Mouse (Mus musculus) T-cell, adult 2 months (primary cell): ENCODE data around the gene Mon2.
A peak's percentile ranks its signal among the peaks of the same experiment; 100 is the strongest.

Experiments used
- DNase-seq: peaks from one replicate; pipeline ENCODE4 v3.0.0; 2022; ENCODE audit warnings: low spot score

Mon2 gene

GRCm38 (mm10) chr10:123076245-123077023, at the start of gene Mon2:
TSS of gene Mon2 (minus strand) at chr10:123076505.
- DNase-seq = peak; percentile 96

GRCm38 (mm10) chr10:123120666-123121392, 44.5 kb upstream of the Mon2 start:
- no peak for DNase-seq

- no peak for DNase-seq
Measured at GRCm38 (mm10) chr10:123116861-123117260, 40.6 kb upstream of the Mon2 start.

GRCm38 (mm10) chr10:123113466-123113865, 37.2 kb upstream of the Mon2 start:
- DNase-seq = no peak

- DNase-seq = no peak
Measured at GRCm38 (mm10) chr10:123112787-123113168, 36.5 kb upstream of the Mon2 start.

- DNase-seq = no peak
Measured at GRCm38 (mm10) chr10:123112056-123112786, 35.9 kb upstream of the Mon2 start.

- no peak for DNase-seq
Measured at GRCm38 (mm10) chr10:123110548-123110947, 34.2 kb upstream of the Mon2 start.

- DNase-seq = no peak
Measured at GRCm38 (mm10) chr10:123108527-123108926, 32.2 kb upstream of the Mon2 start.

- DNase-seq = no peak
Measured at GRCm38 (mm10) chr10:123108121-123108520, 31.8 kb upstream of the Mon2 start.

GRCm38 (mm10) chr10:123101303-123101702, 25.0 kb upstream of the Mon2 start:
- no peak for DNase-seq

GRCm38 (mm10) chr10:123100584-123100983, 24.3 kb upstream of the Mon2 start:
- no peak for DNase-seq

- DNase-seq = no peak
Measured at GRCm38 (mm10) chr10:123094504-123094903, 18.2 kb upstream of the Mon2 start.

GRCm38 (mm10) chr10:123092577-123092976, 16.3 kb upstream of the Mon2 start:
- DNase-seq = no peak

- DNase-seq = peak; percentile 40
Measured at GRCm38 (mm10) chr10:123091737-123092136, 15.4 kb upstream of the Mon2 start.

GRCm38 (mm10) chr10:123089425-123089930, 13.2 kb upstream of the Mon2 start:
- DNase-seq = no peak

GRCm38 (mm10) chr10:123086847-123087246, 10.5 kb upstream of the Mon2 start:
- DNase-seq = no peak

- DNase-seq = no peak
Measured at GRCm38 (mm10) chr10:123084900-123085641, 8.8 kb upstream of the Mon2 start.

GRCm38 (mm10) chr10:123084307-123084706, 8.0 kb upstream of the Mon2 start:
- no peak for DNase-seq

GRCm38 (mm10) chr10:123075751-123076242, 508 bp downstream of the Mon2 start:
- DNase-seq = peak; percentile 17

- DNase-seq = no peak
Measured at GRCm38 (mm10) chr10:123071997-123072396, 4.3 kb downstream of the Mon2 start.

GRCm38 (mm10) chr10:123063021-123063420, 13.3 kb downstream of the Mon2 start:
- DNase-seq = no peak

- DNase-seq = no peak
Measured at GRCm38 (mm10) chr10:123060831-123061230, 15.5 kb downstream of the Mon2 start.
